In the genomic region with DNA sequence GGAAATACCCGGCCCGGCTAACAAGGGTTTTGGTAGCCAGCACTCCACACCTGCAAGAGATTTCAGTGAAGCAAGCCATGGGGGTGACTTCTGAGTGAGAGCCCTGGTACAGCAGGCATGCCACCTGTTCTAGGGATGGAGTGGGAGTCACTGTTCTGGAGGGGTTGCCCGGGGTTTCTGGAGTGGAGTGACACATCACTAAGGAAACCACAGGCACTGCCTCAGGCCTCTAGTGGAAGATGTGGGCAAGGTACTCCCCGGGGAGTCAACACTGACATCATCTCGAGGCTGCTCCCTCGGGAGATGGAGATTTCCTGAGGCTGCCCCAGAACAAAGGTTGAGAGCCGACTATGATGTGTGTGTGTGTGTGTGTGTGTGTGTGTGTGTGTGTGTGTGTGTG, we compare ENCODE assay signal across 11 mouse cellular contexts. TPM values are rescaled to one million over a fixed set of nuclear protein-coding genes. Genes with fewer than 3 reads are reported as not detected.
DNase-seq lines count a peak whose midpoint lies in the region; ATAC-seq and TF ChIP-seq lines count a peak whose summit lies in the region.
"Had no signal": no experiment of that assay in that cellular context is flagged by ENCODE, and none has a peak within 500 bp of the region (broad histone marks: within the 10 kb centered on the region; RNA-seq: fewer than 3 reads in every experiment).

No protein-coding gene starts in this region.

- in situ Hi-C loops in Patski (cut with MboI; ENCODE audit: low pct_unique_long_range_greater_than_20kb) = loop anchor here (25.0 kb wide), 1 partner anchor 308 kb away; no protein-coding TSS in a partner anchor

- peak overlapping the region; percentile 50 for H3K4me3 ChIP-seq in hindbrain, embryonic 14.5 days (replicated peaks; ENCODE audit: low read length)
- H3K4me3 ChIP-seq in midbrain, embryonic 15.5 days = peak overlapping the region; percentile 63

- ATAC-seq in Patski = peak; percentile 74
- ATAC-seq in hindbrain, embryonic 14.5 days (ENCODE audit: low FRiP score) = no peak
- no peak for ATAC-seq in midbrain, embryonic 15.5 days (replicated peaks)

- peak overlapping the region; percentile 67 for H3K4me2 ChIP-seq in hindbrain, embryonic 14.5 days (replicated peaks)
- peak overlapping the region; percentile 54 for H3K4me2 ChIP-seq in midbrain, embryonic 15.5 days

- no peaks in the 10 kb centered on the region for H3K27me3 ChIP-seq in Patski
- peaks cover 9% of the 10 kb centered on the region; the same call in 1 of the 2 replicates for H3K27me3 ChIP-seq in hindbrain, embryonic 14.5 days (ENCODE audit: control insufficient read depth, insufficient read depth, low read length)
- no peaks in the 10 kb centered on the region; the same call in 1 of the 2 replicates for H3K27me3 ChIP-seq in midbrain, embryonic 15.5 days (replicated peaks)

- H3K36me3 ChIP-seq in hindbrain, embryonic 14.5 days (replicated peaks; ENCODE audit: control insufficient read depth, insufficient read depth) = no peaks in the 10 kb centered on the region
- no peaks in the 10 kb centered on the region for H3K36me3 ChIP-seq in midbrain, embryonic 15.5 days (replicated peaks)

- POLR2A ChIA-PET in Patski (lab: Charles Lee) = no interaction called here

- peak; percentile 90 for DNase-seq in 3T3-L1 (ENCODE audit: low read depth, low spot score)
- DNase-seq in Patski (ENCODE audit: low read depth, low spot score) = peak; percentile 56
- DNase-seq in hindbrain, embryonic 14.5 days (ENCODE audit: low spot score) = peak; percentile 52
- no peak for DNase-seq in urinary bladder, adult 18-20 months (ENCODE audit: low spot score in 2 of 2)
- DNase-seq in spleen, postnatal 10 days (ENCODE audit: low spot score in 2 of 2) = no peak
- DNase-seq in gastrocnemius, adult 8-10 months (ENCODE audit: low spot score in 2 of 2) = no peak
- no peak for DNase-seq in adipocyte (ENCODE audit: low spot score)

- WGBS in hindbrain, embryonic 14.5 days = 31% methylated on average over 7 of the region's 7 CpGs
- 28% methylated on average over 7 of the region's 7 CpGs for WGBS in midbrain, embryonic 15.5 days

- H3K27ac ChIP-seq in hindbrain, embryonic 14.5 days = no peak overlapping the region
- peak overlapping the region; percentile 32; the same call in 1 of the 2 replicates for H3K27ac ChIP-seq in midbrain, embryonic 15.5 days

- peak overlapping the region; percentile 62 for H3K9ac ChIP-seq in hindbrain, embryonic 14.5 days
- peak overlapping the region; percentile 66; the same call in 1 of the 2 replicates for H3K9ac ChIP-seq in midbrain, embryonic 15.5 days

- H3K4me1 ChIP-seq in hindbrain, embryonic 14.5 days (replicated peaks; ENCODE audit: control insufficient read depth, insufficient read depth, low read length) = peaks cover 28% of the 10 kb centered on the region
- H3K4me1 ChIP-seq in midbrain, embryonic 15.5 days = peaks cover 46% of the 10 kb centered on the region

- CTCF ChIA-PET in Patski (lab: Charles Lee) = no interaction called here

- no peaks in the 10 kb centered on the region for H3K9me3 ChIP-seq in hindbrain, embryonic 14.5 days (ENCODE audit: control insufficient read depth, low read length)
- no peaks in the 10 kb centered on the region for H3K9me3 ChIP-seq in midbrain, embryonic 15.5 days

- TF ChIP-seq CTCF in Patski (IDR thresholded peaks at IDR 0.05) = no peak

RNA-seq across cellular contexts. Expression of a gene that starts 3.4 kb away (rescaled TPM):
- polyA plus RNA-seq in Patski (2021) = not detected
- polyA plus RNA-seq in hindbrain, embryonic 14.5 days (2014; fragmentation: Nextera tagmentation; extraction: Ambion mirVana) = 98.1 and 125 TPM in 2 replicates
- polyA plus RNA-seq in midbrain, embryonic 15.5 days (2015; fragmentation: Nextera tagmentation; extraction: Ambion mirVana) = 113 and 118 TPM in 2 replicates
- not detected for total RNA-seq in gastrocnemius, adult 8-10 months (2022)
- total RNA-seq: gastrocnemius, adult 18-20 months; liver, adult 2 months had no signal
- polyA plus RNA-seq: liver, adult 2 months had no signal

RNA-seq across cellular contexts. Expression of a gene that starts 4.9 kb away (rescaled TPM):
- polyA plus RNA-seq in Patski (2021) = 47.7 TPM
- 66.2 and 66.8 TPM in 2 replicates for polyA plus RNA-seq in hindbrain, embryonic 14.5 days (2014; fragmentation: Nextera tagmentation; extraction: Ambion mirVana)
- 60.5 and 63.3 TPM in 2 replicates for polyA plus RNA-seq in midbrain, embryonic 15.5 days (2015; fragmentation: Nextera tagmentation; extraction: Ambion mirVana)
- total RNA-seq in gastrocnemius, adult 8-10 months (2022) = 100 to 1,000 TPM; 123 to 141 (median 129) TPM

RNA-seq across cellular contexts. Expression of a gene that starts 25.0 kb away (rescaled TPM):
- not detected for polyA plus RNA-seq in Patski (2021)
- not detected in 2 replicates for polyA plus RNA-seq in hindbrain, embryonic 14.5 days (2014; fragmentation: Nextera tagmentation; extraction: Ambion mirVana)
- not detected in 2 replicates for polyA plus RNA-seq in midbrain, embryonic 15.5 days (2015; fragmentation: Nextera tagmentation; extraction: Ambion mirVana)
- not detected for total RNA-seq in gastrocnemius, adult 8-10 months (2022)
- total RNA-seq: adrenal gland, postnatal 36 days; gastrocnemius, adult 18-20 months; liver, adult 2 months had no signal
- polyA plus RNA-seq: liver, adult 2 months had no signal

RNA-seq across cellular contexts. Expression of a gene that starts 50.4 kb away (rescaled TPM):
- polyA plus RNA-seq in Patski (2021) = not detected
- polyA plus RNA-seq in hindbrain, embryonic 14.5 days (2014; fragmentation: Nextera tagmentation; extraction: Ambion mirVana) = not detected in 2 replicates
- polyA plus RNA-seq in midbrain, embryonic 15.5 days (2015; fragmentation: Nextera tagmentation; extraction: Ambion mirVana) = 0.08 TPM in 1 of 2 replicates, not detected in the other
- total RNA-seq in gastrocnemius, adult 8-10 months (2022) = not detected
- total RNA-seq: adrenal gland, postnatal 36 days; gastrocnemius, adult 18-20 months; liver, adult 2 months had no signal
- polyA plus RNA-seq: liver, adult 2 months had no signal

RNA-seq across cellular contexts. Expression of a gene that starts 50.5 kb away (rescaled TPM):
- polyA plus RNA-seq in Patski (2021) = not detected
- polyA plus RNA-seq in hindbrain, embryonic 14.5 days (2014; fragmentation: Nextera tagmentation; extraction: Ambion mirVana) = 0.17 TPM in 1 of 2 replicates, not detected in the other
- polyA plus RNA-seq in midbrain, embryonic 15.5 days (2015; fragmentation: Nextera tagmentation; extraction: Ambion mirVana) = 0.22 TPM in 1 of 2 replicates, not detected in the other
- total RNA-seq in gastrocnemius, adult 8-10 months (2022) = not detected
- total RNA-seq: adrenal gland, postnatal 36 days; gastrocnemius, adult 18-20 months; liver, adult 2 months had no signal
- polyA plus RNA-seq: liver, adult 2 months had no signal

Comparison
In these comparisons a context has a peak if more than half of its experiments do, and no peak if none do; other contexts are left out.
1. DNase-seq: peak in 3T3-L1 (single experiment), Patski (single experiment) and hindbrain, embryonic 14.5 days (single experiment); none in urinary bladder, adult 18-20 months (0 of 2), spleen, postnatal 10 days (0 of 2), gastrocnemius, adult 8-10 months (0 of 2) and adipocyte (single experiment).
2. RNA of a gene that starts 3.4 kb away (polyA plus RNA-seq): 113 to 118 TPM in midbrain, embryonic 15.5 days and 98.1 to 125 TPM in hindbrain, embryonic 14.5 days; not detected in Patski (single experiment); every median in the first group is over 10 times any median in the second.